Mouse (Mus musculus) CH12.LX (cell line): ENCODE measurements around the gene Polr2g. TPM values are rescaled to one million over a fixed set of nuclear protein-coding genes. Genes with fewer than 3 reads are reported as not detected.

Experiments
- DNase-seq: peaks from one replicate; pipeline ENCODE4 v3.0.0-alpha.2; 2013; ENCODE audit errors: extremely low read depth
- H3K27ac ChIP-seq: 2 replicates; pipeline ENCODE4 v1.5.1; 2012; ENCODE audit warnings: low read depth, mild to moderate bottlenecking, control low read depth, moderate library complexity; ENCODE audit not compliant: insufficient read depth
- H3K27me3 ChIP-seq: replicated peaks from 2 replicates; pipeline ENCODE3; 2012; ENCODE audit warnings: inconsistent platforms
- H3K36me3 ChIP-seq, 2 experiments: replicated peaks in 1 of 2; 2 replicates each; pipeline versions ENCODE3 to v1.6.1; 2012; ENCODE audit warnings: inconsistent platforms in 1 of 2, low read length in 1 of 2, mild to moderate bottlenecking in 1 of 2, mixed read lengths in 1 of 2, moderate library complexity in 1 of 2; ENCODE audit not compliant: control insufficient read depth in 1 of 2, insufficient read depth in 1 of 2
- H3K4me1 ChIP-seq, 2 experiments: 2 replicates each; pipeline ENCODE4 v1.6.1; 2012; ENCODE audit warnings: inconsistent platforms in 1 of 2, moderate library complexity in 1 of 2; ENCODE audit not compliant: insufficient read depth in 2 of 2, control insufficient read depth in 1 of 2
- H3K4me2 ChIP-seq: 2 replicates; pipeline ENCODE4 v1.6.1; 2012; ENCODE audit warnings: low read depth, mild to moderate bottlenecking, control low read depth; ENCODE audit not compliant: poor library complexity, insufficient read depth, severe bottlenecking
- H3K4me3 ChIP-seq, 3 experiments: fragments of 150-350 bp in 1 of 3; sonication (generic) in 1 of 3; replicated peaks in 1 of 3; 2 replicates each; pipeline versions ENCODE3 to v1.5.1; 2011 to 2012; ENCODE audit warnings: low read depth in 2 of 3, low read length in 2 of 3, mild to moderate bottlenecking in 2 of 3, moderate library complexity in 2 of 3, control low read depth in 1 of 3, improper control_type of control experiment in 1 of 3, inconsistent platforms in 1 of 3, mixed read lengths in 1 of 3; ENCODE audit not compliant: poor library complexity in 1 of 3
- H3K79me2 ChIP-seq: replicated peaks from 2 replicates; pipeline ENCODE4 v1.6.1; 2012; ENCODE audit warnings: mild to moderate bottlenecking, moderate library complexity; ENCODE audit not compliant: control insufficient read depth, poor library complexity, insufficient read depth, severe bottlenecking; ENCODE audit errors: extremely low read depth
- H3K9ac ChIP-seq: 2 replicates; pipeline ENCODE4 v1.6.1; 2012; ENCODE audit warnings: low read depth, mild to moderate bottlenecking, control low read depth, moderate library complexity; ENCODE audit not compliant: insufficient read depth
- H3K9me3 ChIP-seq: replicated peaks from 2 replicates; pipeline ENCODE3; 2012; ENCODE audit warnings: low read length, inconsistent platforms, mixed read lengths
- BHLHE40 ChIP-seq: IDR thresholded peaks from 2 replicates; pipeline ENCODE4 v1.6.1; 2011; ENCODE audit warnings: mild to moderate bottlenecking, low read depth, low read length, improper control_type of control experiment
- CHD1 ChIP-seq: IDR thresholded peaks from 2 replicates; pipeline ENCODE4 v1.6.1; 2012; ENCODE audit warnings: low read depth, low read length, improper control_type of control experiment, inconsistent platforms
- CHD2 ChIP-seq: IDR thresholded peaks from 2 replicates; pipeline ENCODE4 v1.6.1; 2011; ENCODE audit warnings: low read length, improper control_type of control experiment
- CTCF ChIP-seq, 2 experiments: IDR thresholded peaks in 1 of 2; conservative IDR thresholded peaks in 1 of 2; 2 replicates each; pipeline ENCODE4 v1.5.1; 2011 to 2012; ENCODE audit warnings: low read depth in 2 of 2, low read length in 2 of 2, improper control_type of control experiment in 1 of 2, inconsistent platforms in 1 of 2, mild to moderate bottlenecking in 1 of 2, moderate library complexity in 1 of 2
- E2F4 ChIP-seq: IDR thresholded peaks from 2 replicates; pipeline ENCODE4 v1.6.1; 2011; ENCODE audit warnings: low read depth, low read length, improper control_type of control experiment; ENCODE audit not compliant: insufficient replicate concordance
- ELF1 ChIP-seq: IDR thresholded peaks from 2 replicates; pipeline ENCODE4 v1.6.1; 2014; ENCODE audit warnings: low read depth, mild to moderate bottlenecking, inconsistent platforms, low read length, improper control_type of control experiment
- EP300 ChIP-seq: IDR thresholded peaks from 2 replicates; pipeline ENCODE4 v1.6.1; 2011; ENCODE audit warnings: low read length, improper control_type of control experiment
- HCFC1 ChIP-seq: IDR thresholded peaks from 2 replicates; pipeline ENCODE4 v1.6.1; 2012; ENCODE audit warnings: low read depth, mild to moderate bottlenecking, inconsistent platforms, low read length, improper control_type of control experiment
- IRF4 ChIP-seq: IDR thresholded peaks from 2 replicates; pipeline ENCODE4 v1.6.1; 2014; ENCODE audit warnings: low read depth, mild to moderate bottlenecking, inconsistent platforms, low read length, improper control_type of control experiment
- JUN ChIP-seq: IDR thresholded peaks from 2 replicates; pipeline ENCODE4 v1.6.1; 2011; ENCODE audit warnings: low read depth, mild to moderate bottlenecking, low read length, improper control_type of control experiment, moderate library complexity; ENCODE audit not compliant: insufficient read depth
- JUND ChIP-seq: conservative IDR thresholded peaks from 2 replicates; pipeline ENCODE4 v1.6.1; 2011; ENCODE audit warnings: low read depth, low read length, improper control_type of control experiment
- KAT2A ChIP-seq: IDR thresholded peaks from 2 replicates; pipeline ENCODE4 v1.6.1; 2012; ENCODE audit warnings: low read length, improper control_type of control experiment, inconsistent platforms; ENCODE audit not compliant: insufficient replicate concordance
- MAFK ChIP-seq: IDR thresholded peaks from 2 replicates; pipeline ENCODE4 v1.6.1; 2011; ENCODE audit warnings: low read length, improper control_type of control experiment; ENCODE audit not compliant: insufficient replicate concordance
- MAX ChIP-seq: IDR thresholded peaks from 2 replicates; pipeline ENCODE4 v1.6.1; 2011; ENCODE audit warnings: low read length, improper control_type of control experiment
- MAZ ChIP-seq: IDR thresholded peaks from 2 replicates; pipeline ENCODE4 v1.6.1; 2012; ENCODE audit warnings: low read depth, mild to moderate bottlenecking, inconsistent platforms, low read length, improper control_type of control experiment, moderate library complexity
- MEF2A ChIP-seq: IDR thresholded peaks from 2 replicates; pipeline ENCODE4 v1.6.1; 2014; ENCODE audit warnings: low read depth, mild to moderate bottlenecking, inconsistent platforms, low read length, improper control_type of control experiment, borderline replicate concordance
- MXI1 ChIP-seq: IDR thresholded peaks from 2 replicates; pipeline ENCODE4 v1.6.1; 2011; ENCODE audit warnings: mild to moderate bottlenecking, low read depth, low read length, improper control_type of control experiment
- MYC ChIP-seq: IDR thresholded peaks from 2 replicates; pipeline ENCODE4 v1.6.1; 2011; ENCODE audit warnings: low read depth, mild to moderate bottlenecking, improper control_type of control experiment, low read length
- NRF1 ChIP-seq: IDR thresholded peaks from 2 replicates; pipeline ENCODE4 v1.6.1; 2014; ENCODE audit warnings: low read depth, mild to moderate bottlenecking, inconsistent platforms, low read length, improper control_type of control experiment, moderate library complexity
- PAX5 ChIP-seq: IDR thresholded peaks from 2 replicates; pipeline ENCODE4 v1.6.1; 2012; ENCODE audit warnings: low read length, inconsistent platforms, mixed read lengths
- POLR2A ChIP-seq: IDR thresholded peaks from 2 replicates; pipeline ENCODE4 v1.6.1; 2011; ENCODE audit warnings: low read depth, mild to moderate bottlenecking, improper control_type of control experiment, low read length
- POLR2AphosphoS2 ChIP-seq: IDR thresholded peaks from 2 replicates; pipeline ENCODE4 v1.6.1; 2011; ENCODE audit warnings: low read depth, low read length, improper control_type of control experiment
- RAD21 ChIP-seq: IDR thresholded peaks from 2 replicates; pipeline ENCODE4 v1.6.1; 2011; ENCODE audit warnings: low read depth, mild to moderate bottlenecking, low read length, improper control_type of control experiment, moderate library complexity
- RCOR1 ChIP-seq: conservative IDR thresholded peaks from 2 replicates; pipeline ENCODE4 v1.6.1; 2012; ENCODE audit warnings: low read depth, mild to moderate bottlenecking, inconsistent platforms, low read length, improper control_type of control experiment
- SMC3 ChIP-seq: IDR thresholded peaks from 2 replicates; pipeline ENCODE4 v1.6.1; 2011; ENCODE audit warnings: low read depth, low read length, improper control_type of control experiment
- TCF12 ChIP-seq: IDR thresholded peaks from 2 replicates; pipeline ENCODE4 v1.6.1; 2014; ENCODE audit warnings: low read depth, mild to moderate bottlenecking, inconsistent platforms, low read length, improper control_type of control experiment
- UBTF ChIP-seq: IDR thresholded peaks from 2 replicates; pipeline ENCODE4 v1.6.1; 2012; ENCODE audit warnings: low read depth, mild to moderate bottlenecking, inconsistent platforms, low read length, improper control_type of control experiment, moderate library complexity
- USF1 ChIP-seq: IDR thresholded peaks from 2 replicates; pipeline ENCODE4 v1.6.1; 2014; ENCODE audit warnings: low read depth, mild to moderate bottlenecking, inconsistent platforms, low read length, improper control_type of control experiment
- USF2 ChIP-seq: conservative IDR thresholded peaks from 2 replicates; pipeline ENCODE4 v1.6.1; 2011; ENCODE audit warnings: low read depth, low read length, improper control_type of control experiment
- ZC3H11A ChIP-seq: IDR thresholded peaks from 2 replicates; pipeline ENCODE4 v1.6.1; 2012; ENCODE audit warnings: low read depth, mild to moderate bottlenecking, inconsistent platforms, low read length, improper control_type of control experiment
- ZKSCAN1 ChIP-seq: IDR thresholded peaks from 2 replicates; pipeline ENCODE4 v1.6.1; 2012; ENCODE audit warnings: low read depth, inconsistent platforms, low read length, improper control_type of control experiment, borderline replicate concordance
- ZMIZ1 ChIP-seq: IDR thresholded peaks from 2 replicates; pipeline ENCODE4 v1.6.1; 2012; ENCODE audit warnings: low read depth, mild to moderate bottlenecking, inconsistent platforms, low read length, improper control_type of control experiment
- ZNF384 ChIP-seq: IDR thresholded peaks from 2 replicates; pipeline ENCODE4 v1.6.1; 2012; ENCODE audit warnings: low read depth, low read length, improper control_type of control experiment, inconsistent platforms
- dilution Hi-C: fragments of 300-500 bp; cut with MboI; formaldehyde crosslinking; loops from 2 replicates; pipeline ENCODE4 v1.14.3; 2020; ENCODE audit warnings: low sequenced_read_pairs; ENCODE audit not compliant: extremely low pct_unique_long_range_greater_than_20kb, extremely low pct_ligation_motif_present
- in situ Hi-C: fragments of 300-500 bp; cut with MboI; formaldehyde crosslinking; loops from 3 replicates; pipeline ENCODE4 v1.14.3; 2019; ENCODE audit warnings: low sequenced_read_pairs, low pct_ligation_motif_present, low pct_unique_long_range_greater_than_20kb, mixed read lengths
- polyA plus RNA-seq: library from polyadenylated mRNA; unstranded; fragments of >175 nt; gene quantifications from 2 replicates; pipeline ENCODE4 v1.2.1, GENCODE M21; 2012; ENCODE audit warnings: low read depth; ENCODE audit not compliant: insufficient read length
- total RNA-seq, 2 experiments: library from RNA; depleted of rRNA; stranded (reverse); fragments of 300-350 nt in 1 of 2; fragments of >200 nt in 1 of 2; gene quantifications; 2 replicates each; pipeline ENCODE4 v1.2.3; 2012 to 2014

Gene Polr2g
- total and polyA plus RNA-seq, 3 experiments: 148 to 173 (median 157) TPM

DNA sequence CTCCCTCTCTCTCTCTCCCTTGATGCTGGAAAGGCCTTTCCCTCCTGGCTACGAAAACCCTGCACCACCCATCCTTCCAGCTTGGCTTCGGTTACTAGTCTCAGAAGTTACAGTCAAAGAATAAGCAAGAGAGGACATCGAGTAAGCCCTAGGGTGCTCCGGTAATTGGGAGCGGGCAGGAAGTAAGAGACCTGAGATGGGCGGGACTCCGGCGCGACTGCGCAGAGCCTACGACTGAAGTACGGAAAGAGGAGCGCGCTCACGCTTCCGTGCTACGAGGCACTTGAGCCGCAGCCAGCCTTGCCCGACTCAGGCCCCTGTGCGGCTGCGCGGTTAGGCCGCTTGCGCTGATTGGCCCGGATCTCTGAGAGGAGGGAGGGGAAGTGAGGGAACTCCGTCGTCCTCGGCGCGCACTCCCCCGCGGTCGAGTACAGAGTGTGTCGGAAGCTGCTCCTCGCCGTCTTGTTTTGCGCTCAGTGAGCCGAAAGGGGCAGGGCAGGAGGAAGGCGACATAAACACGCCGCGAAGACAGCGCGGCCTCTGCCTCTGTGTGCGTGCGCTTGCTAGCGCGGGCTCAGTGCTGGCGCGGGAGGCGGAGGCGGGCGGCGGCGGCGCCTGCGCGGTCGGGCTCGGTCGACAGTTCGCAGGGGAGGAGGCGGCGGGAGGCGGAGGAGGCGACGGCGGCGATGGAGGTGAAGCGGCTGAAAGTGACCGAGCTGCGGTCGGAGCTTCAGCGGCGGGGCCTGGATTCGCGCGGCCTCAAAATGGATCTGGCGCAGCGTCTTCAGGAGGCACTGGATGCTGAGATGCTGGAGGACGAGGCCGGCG lies 21.4 kb upstream of the Polr2g start, which contains the start of gene Hnrnpul2 (continued):
- TF ChIP-seq USF1 (no peak), JUN (no peak), HCFC1 (peak; percentile 71), NRF1 (peak; percentile 88), MAX (peak; percentile 70), POLR2A (peak; percentile 95), MAFK (no peak)

DNA sequence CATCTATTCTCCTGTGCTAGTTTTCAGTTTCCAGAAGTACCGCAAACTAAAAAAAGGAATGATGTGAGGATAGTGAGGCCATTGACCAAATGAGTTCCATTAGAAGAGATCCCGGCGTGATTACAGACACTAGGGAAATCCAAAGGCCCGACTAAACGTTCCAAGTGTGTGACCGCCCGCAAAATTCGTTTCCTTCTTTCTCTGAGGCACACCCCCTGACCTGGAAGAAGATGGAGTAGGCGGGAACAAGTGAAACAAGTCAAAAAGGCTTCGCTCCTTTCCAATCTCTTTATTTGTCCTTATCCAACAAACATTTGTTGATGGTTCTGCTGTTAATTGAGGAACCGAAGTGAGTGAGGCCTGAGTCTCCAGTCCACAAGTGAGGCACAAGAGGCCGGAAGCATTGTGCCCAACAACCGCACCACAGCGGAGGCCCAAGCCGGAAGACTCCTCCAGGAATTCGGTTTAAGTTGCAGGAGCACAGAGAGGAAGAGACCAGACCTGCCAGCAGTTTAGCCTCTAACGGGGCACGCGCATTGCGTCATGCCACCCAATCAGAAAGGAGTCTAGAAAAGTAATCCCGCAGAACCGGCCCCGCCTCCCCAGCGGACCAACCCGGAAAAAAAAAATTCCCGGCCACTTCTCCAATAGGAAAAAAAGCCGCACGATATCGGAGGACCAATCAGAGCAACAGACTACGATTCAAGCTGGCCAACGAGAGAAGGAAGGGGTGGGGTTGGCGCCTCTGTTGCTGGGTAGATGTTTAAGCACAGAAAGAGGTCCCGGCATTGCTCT lies 20.6 kb upstream of the Polr2g start, which contains the start of gene Ttc9c:
Ttc9c (minus strand) TSS at position 533 of the 795 bp plus-strand sequence.
- H3K9me3 ChIP-seq: no peaks in the 10 kb centered on the region
- dilution Hi-C loops: no loop called here
- in situ Hi-C loops: no loop called here
- peaks cover 31 to 46% of the 10 kb centered on the region in 2 experiments for H3K36me3 ChIP-seq
- H3K27ac ChIP-seq: peak within 1 kb of the TSS; percentile 98
- H3K4me3 ChIP-seq: peak within 1 kb of the TSS; percentile 96 to 98 (median 96)
- H3K4me2 ChIP-seq: peak within 1 kb of the TSS; percentile 93
- no peaks in the 10 kb centered on the region for H3K27me3 ChIP-seq
- peaks cover 69% of the 10 kb centered on the region for H3K79me2 ChIP-seq
- DNase-seq: peak; percentile 99
- peak within 1 kb of the TSS; percentile 95 for H3K9ac ChIP-seq
- H3K4me1 ChIP-seq: peaks cover 10 to 40% of the 10 kb centered on the region in 2 experiments
- TF ChIP-seq KAT2A: 0 out of 2 replicates have a peak, but pooled peaks have one; percentile 65
- TF ChIP-seq HCFC1: peak; percentile 72
- peak; percentile 85 for TF ChIP-seq CHD2
- peak; percentile 89 for TF ChIP-seq TCF12
- TF ChIP-seq POLR2AphosphoS2: no peak
- TF ChIP-seq ZKSCAN1: no peak
- TF ChIP-seq PAX5: no peak
- TF ChIP-seq BHLHE40: peak; percentile 61
- no peak for TF ChIP-seq JUN
- no peak; the same call in 1 of the 2 replicates for TF ChIP-seq IRF4
- TF ChIP-seq ZNF384: peak; percentile 92
- no peak for TF ChIP-seq RAD21
- TF ChIP-seq MAZ: no peak
- TF ChIP-seq EP300: no peak
- no peak; the same call in 1 of the 2 replicates for TF ChIP-seq MXI1
- TF ChIP-seq MYC: no peak
- TF ChIP-seq USF1: no peak
- TF ChIP-seq NRF1: peak; percentile 49
- TF ChIP-seq UBTF: no peak
- no peak for TF ChIP-seq CTCF (conservative IDR thresholded peaks at IDR 0.05 in 1 of 2, IDR thresholded peaks at IDR 0.05 in 1 of 2; ENCODE audit: low read depth in 2 of 2, low read length in 2 of 2)
- TF ChIP-seq E2F4: peak; percentile 33; the same call in 1 of the 2 replicates
- TF ChIP-seq CHD1: peak; percentile 60; the same call in 1 of the 2 replicates
- TF ChIP-seq RCOR1: no peak
- TF ChIP-seq MEF2A: peak; percentile 14; the same call in 1 of the 2 replicates
- peak; percentile 90 for TF ChIP-seq POLR2A
- TF ChIP-seq ELF1: peak; percentile 75; the same call in 1 of the 2 replicates
- TF ChIP-seq SMC3: peak; percentile 8; the same call in 1 of the 2 replicates
- TF ChIP-seq ZC3H11A: no peak
- TF ChIP-seq ZMIZ1: peak; percentile 92
- no peak for TF ChIP-seq USF2
- no peak for TF ChIP-seq JUND
